Mouse (Mus musculus): Measurements from ENCODE around the gene Ralgps2. TPM values are rescaled to one million over a fixed set of nuclear protein-coding genes. Genes with fewer than 3 reads are reported as not detected.

Gene Ralgps2
- total and polyA plus RNA-seq, 3 experiments: 7.8 to 16.4 TPM; not detected in 1

- no peaks in the 10 kb centered on the region for H3K27me3 ChIP-seq (ENCODE audit: control insufficient read depth in 1 of 2, insufficient read depth in 2 of 2, low read length in 2 of 2)
- TF ChIP-seq NELFE (IDR thresholded peaks at IDR 0.05; ENCODE audit: low read depth, low read length) (no peak), TCF12 (IDR thresholded peaks at IDR 0.05; ENCODE audit: low read depth, low read length) (no peak), GABPA (IDR thresholded peaks at IDR 0.05; ENCODE audit: low read depth, low read length) (no peak), KAT2A (conservative IDR thresholded peaks at IDR 0.05; ENCODE audit: low read depth, low read length) (no peak), USF1 (IDR thresholded peaks at IDR 0.05; ENCODE audit: low read depth, low read length) (no peak), POLR2AphosphoS2 (IDR thresholded peaks at IDR 0.05; ENCODE audit: low read length) (no peak), ELF1 (IDR thresholded peaks at IDR 0.05; ENCODE audit: low read depth, low read length) (no peak), POLR2A (IDR thresholded peaks at IDR 0.05; ENCODE audit: control insufficient read depth in 1 of 2, insufficient read depth in 1 of 2, low read depth in 1 of 2, low read length in 2 of 2, poor library complexity in 1 of 2) (no peak), ZNF384 (IDR thresholded peaks at IDR 0.05; ENCODE audit: low read depth, low read length) (no peak)
- no peak overlapping the region for H3K9ac ChIP-seq (ENCODE audit: control insufficient read depth, low read depth, low read length, poor library complexity, severe bottlenecking)
- no peak for DNase-seq (ENCODE audit: low read depth, low spot score)
- H3K9me3 ChIP-seq (replicated peaks; ENCODE audit: insufficient read depth, low read length): no peaks in the 10 kb centered on the region
- no peak overlapping the region for H3K27ac ChIP-seq (ENCODE audit: control insufficient read depth, low read depth, low read length)
- H3K36me3 ChIP-seq (ENCODE audit: control insufficient read depth in 1 of 2, insufficient read depth in 2 of 2, low read length in 2 of 2): no peaks in the 10 kb centered on the region
- H3K79me2 ChIP-seq (ENCODE audit: control insufficient read depth, insufficient read depth, low read length, poor library complexity): no peaks in the 10 kb centered on the region
- H3K4me1 ChIP-seq (ENCODE audit: control insufficient read depth in 1 of 2, insufficient read depth in 2 of 2, low read length in 2 of 2): no peaks in the 10 kb centered on the region
- no peak overlapping the region for H3K4me3 ChIP-seq (ENCODE audit: control insufficient read depth in 1 of 2, insufficient read depth in 1 of 2, low read depth in 2 of 2, low read length in 2 of 2)
These were observed 125.9 kb downstream of the Ralgps2 start for GRCm38 (mm10) chr1:156813485-156813884.

- Histone ChIP-seq H3K4me1 (ENCODE audit: control insufficient read depth in 1 of 2, insufficient read depth in 2 of 2, low read length in 2 of 2) (no peaks in the 10 kb centered on the region), H3K9ac (ENCODE audit: control insufficient read depth, low read depth, low read length, poor library complexity, severe bottlenecking) (no peak overlapping the region), H3K4me3 (ENCODE audit: control insufficient read depth in 1 of 2, insufficient read depth in 1 of 2, low read depth in 2 of 2, low read length in 2 of 2) (no peak overlapping the region), H3K27ac (ENCODE audit: control insufficient read depth, low read depth, low read length) (no peak overlapping the region), H3K79me2 (ENCODE audit: control insufficient read depth, insufficient read depth, low read length, poor library complexity) (no peaks in the 10 kb centered on the region), H3K27me3 (ENCODE audit: control insufficient read depth in 1 of 2, insufficient read depth in 2 of 2, low read length in 2 of 2) (no peaks in the 10 kb centered on the region), H3K36me3 (ENCODE audit: control insufficient read depth in 1 of 2, insufficient read depth in 2 of 2, low read length in 2 of 2) (no peaks in the 10 kb centered on the region), H3K9me3 (replicated peaks; ENCODE audit: insufficient read depth, low read length) (no peaks in the 10 kb centered on the region)
- no peak for DNase-seq (ENCODE audit: low read depth, low spot score)
- TF ChIP-seq POLR2AphosphoS2 (IDR thresholded peaks at IDR 0.05; ENCODE audit: low read length) (no peak), MAX (IDR thresholded peaks at IDR 0.05; ENCODE audit: low read length) (no peak), SMC3 (IDR thresholded peaks at IDR 0.05; ENCODE audit: low read depth, low read length) (no peak), POLR2A (IDR thresholded peaks at IDR 0.05; ENCODE audit: control insufficient read depth in 1 of 2, insufficient read depth in 1 of 2, low read depth in 1 of 2, low read length in 2 of 2, poor library complexity in 1 of 2) (no peak), MXI1 (IDR thresholded peaks at IDR 0.05; ENCODE audit: low read depth, low read length) (no peak), ETS1 (IDR thresholded peaks at IDR 0.05; ENCODE audit: low read depth, low read length) (no peak), RAD21 (IDR thresholded peaks at IDR 0.05; ENCODE audit: low read depth, low read length) (no peak), GABPA (IDR thresholded peaks at IDR 0.05; ENCODE audit: low read depth, low read length) (no peak), CHD2 (IDR thresholded peaks at IDR 0.05; ENCODE audit: low read length) (no peak)
These were observed 126.7 kb downstream of the Ralgps2 start for GRCm38 (mm10) chr1:156812716-156813115.

- no peaks in the 10 kb centered on the region for H3K9me3 ChIP-seq (replicated peaks; ENCODE audit: insufficient read depth, low read length)
- H3K4me3 ChIP-seq (ENCODE audit: control insufficient read depth in 1 of 2, insufficient read depth in 1 of 2, low read depth in 2 of 2, low read length in 2 of 2): no peak overlapping the region
- no peak for DNase-seq (ENCODE audit: low read depth, low spot score)
- no peaks in the 10 kb centered on the region for H3K79me2 ChIP-seq (ENCODE audit: control insufficient read depth, insufficient read depth, low read length, poor library complexity)
- H3K9ac ChIP-seq (ENCODE audit: control insufficient read depth, low read depth, low read length, poor library complexity, severe bottlenecking): no peak overlapping the region
- no peaks in the 10 kb centered on the region for H3K36me3 ChIP-seq (ENCODE audit: control insufficient read depth in 1 of 2, insufficient read depth in 2 of 2, low read length in 2 of 2)
- H3K27ac ChIP-seq (ENCODE audit: control insufficient read depth, low read depth, low read length): no peak overlapping the region
- no peaks in the 10 kb centered on the region for H3K27me3 ChIP-seq (ENCODE audit: control insufficient read depth in 1 of 2, insufficient read depth in 2 of 2, low read length in 2 of 2)
- no peaks in the 10 kb centered on the region for H3K4me1 ChIP-seq (ENCODE audit: control insufficient read depth in 1 of 2, insufficient read depth in 2 of 2, low read length in 2 of 2)
- TF ChIP-seq ZC3H11A (IDR thresholded peaks at IDR 0.05; ENCODE audit: low read depth, low read length) (no peak), MYB (IDR thresholded peaks at IDR 0.05; ENCODE audit: low read depth, low read length) (no peak), POLR2A (IDR thresholded peaks at IDR 0.05; ENCODE audit: control insufficient read depth in 1 of 2, insufficient read depth in 1 of 2, low read depth in 1 of 2, low read length in 2 of 2, poor library complexity in 1 of 2) (no peak), ZKSCAN1 (IDR thresholded peaks at IDR 0.05; ENCODE audit: low read depth, low read length) (no peak), USF2 (IDR thresholded peaks at IDR 0.05; ENCODE audit: borderline replicate concordance in 1 of 2, insufficient read depth in 1 of 2, low read depth in 1 of 2, low read length in 2 of 2) (no peak), MAZ (IDR thresholded peaks at IDR 0.05; ENCODE audit: low read depth, low read length) (no peak), NRF1 (IDR thresholded peaks at IDR 0.05; ENCODE audit: insufficient read depth, low read depth, low read length, poor library complexity, severe bottlenecking) (no peak), MYC (IDR thresholded peaks at IDR 0.05; ENCODE audit: low read depth, low read length) (no peak), MXI1 (IDR thresholded peaks at IDR 0.05; ENCODE audit: low read depth, low read length) (no peak), POLR2AphosphoS5 (IDR thresholded peaks at IDR 0.05; ENCODE audit: borderline replicate concordance, low read depth, low read length) (no peak)
These were observed 127.5 kb downstream of the Ralgps2 start for GRCm38 (mm10) chr1:156811928-156812327.
